Mouse (Mus musculus) erythroblast, embryonic 14.5 days (primary cell): ENCODE data around the gene Hmga1. TPM values are rescaled to one million over a fixed set of nuclear protein-coding genes. Genes with fewer than 3 reads are reported as not detected.

Experiments used
- H3K27me3 ChIP-seq: 2 replicates; pipeline ENCODE4 v1.6.1; 2012; ENCODE audit warnings: inconsistent platforms; ENCODE audit not compliant: control insufficient read depth
- H3K36me3 ChIP-seq: 2 replicates; pipeline ENCODE4 v1.6.1; 2012; ENCODE audit warnings: mild to moderate bottlenecking, inconsistent platforms; ENCODE audit not compliant: control insufficient read depth
- H3K4me1 ChIP-seq: 2 replicates; pipeline ENCODE4 v1.6.1; 2012; ENCODE audit warnings: inconsistent platforms; ENCODE audit not compliant: control insufficient read depth
- H3K4me3 ChIP-seq: replicated peaks from 2 replicates; pipeline ENCODE3; 2012; ENCODE audit warnings: moderate library complexity, mild to moderate bottlenecking, inconsistent platforms
- H3K9me3 ChIP-seq: 2 replicates; pipeline ENCODE4 v1.6.1; 2012; ENCODE audit warnings: low read length, inconsistent platforms, mixed read lengths; ENCODE audit not compliant: control insufficient read depth
- GATA1 ChIP-seq: IDR thresholded peaks from 2 replicates; pipeline ENCODE4 v1.6.1; 2012; ENCODE audit warnings: low read length, inconsistent platforms, mixed read lengths
- TAL1 ChIP-seq: IDR thresholded peaks from 3 replicates; pipeline ENCODE4 v1.6.1; 2012; ENCODE audit warnings: low read length, inconsistent platforms, mixed read lengths
- polyA plus RNA-seq: library from polyadenylated mRNA; stranded (reverse); fragments of >175 nt; gene quantifications from 2 replicates; pipeline ENCODE4 v1.2.3, GENCODE M21; 2012

Gene Hmga1
- polyA plus RNA-seq, 1 experiment, result 57.3 TPM

- peaks cover 64% of the 10 kb centered on the region for H3K36me3 ChIP-seq
- TF ChIP-seq TAL1, result no peak
- TF ChIP-seq GATA1, result no peak
- no peak overlapping the region for H3K4me3 ChIP-seq
- H3K4me1 ChIP-seq, result peaks cover 4% of the 10 kb centered on the region
- no peaks in the 10 kb centered on the region for H3K9me3 ChIP-seq
- H3K27me3 ChIP-seq, result no peaks in the 10 kb centered on the region
Observed at GRCm38 (mm10) chr17:27591826-27592564, 35.7 kb downstream of the Hmga1 start.

GRCm38 (mm10) chr17:27592565-27592910 is 36.2 kb downstream of the Hmga1 start:
- Histone ChIP-seq H3K9me3 (no peaks in the 10 kb centered on the region), H3K27me3 (no peaks in the 10 kb centered on the region), H3K36me3 (peaks cover 63% of the 10 kb centered on the region), H3K4me3 (no peak overlapping the region), H3K4me1 (peaks cover 4% of the 10 kb centered on the region)
- TF ChIP-seq GATA1, result no peak
- no peak for TF ChIP-seq TAL1

GRCm38 (mm10) chr17:27595659-27596375 is 39.5 kb downstream of the Hmga1 start:
- H3K9me3 ChIP-seq, result no peaks in the 10 kb centered on the region
- H3K4me3 ChIP-seq, result no peak overlapping the region
- TF ChIP-seq GATA1, result no peak
- TF ChIP-seq TAL1, result no peak
- peaks cover 47% of the 10 kb centered on the region for H3K36me3 ChIP-seq
- H3K27me3 ChIP-seq, result no peaks in the 10 kb centered on the region
- no peaks in the 10 kb centered on the region; the same call in 1 of the 2 replicates for H3K4me1 ChIP-seq

GRCm38 (mm10) chr17:27596376-27597190 is 40.3 kb downstream of the Hmga1 start:
- Histone ChIP-seq H3K9me3 (no peaks in the 10 kb centered on the region), H3K36me3 (peaks cover 42% of the 10 kb centered on the region)
- no peak for TF ChIP-seq GATA1
- TF ChIP-seq TAL1, result no peak

GRCm38 (mm10) chr17:27600286-27600685 is 44.0 kb downstream of the Hmga1 start:
- Histone ChIP-seq H3K4me3 (no peak overlapping the region), H3K9me3 (no peaks in the 10 kb centered on the region), H3K36me3 (peaks cover 19% of the 10 kb centered on the region), H3K27me3 (no peaks in the 10 kb centered on the region), H3K4me1 (peaks cover 26% of the 10 kb centered on the region)
- TF ChIP-seq GATA1 (no peak), TAL1 (no peak)

More at GRCm38 (mm10) chr17:27596376-27597190, 40.3 kb downstream of the Hmga1 start:
- H3K27me3 ChIP-seq, result no peaks in the 10 kb centered on the region
- H3K4me3 ChIP-seq, result no peak overlapping the region
- peaks cover 2% of the 10 kb centered on the region; the same call in 1 of the 2 replicates for H3K4me1 ChIP-seq

GRCm38 (mm10) chr17:27600869-27601268 is 44.6 kb downstream of the Hmga1 start:
- TF ChIP-seq TAL1 (no peak), GATA1 (no peak)
- Histone ChIP-seq H3K4me3 (no peak overlapping the region), H3K4me1 (peaks cover 27% of the 10 kb centered on the region), H3K27me3 (no peaks in the 10 kb centered on the region), H3K9me3 (no peaks in the 10 kb centered on the region), H3K36me3 (peaks cover 14% of the 10 kb centered on the region)

- no peaks in the 10 kb centered on the region for H3K27me3 ChIP-seq
- no peak overlapping the region for H3K4me3 ChIP-seq
- H3K9me3 ChIP-seq, result no peaks in the 10 kb centered on the region
- H3K4me1 ChIP-seq, result peaks cover 29% of the 10 kb centered on the region
- TF ChIP-seq TAL1 (no peak), GATA1 (no peak)
- H3K36me3 ChIP-seq, result peaks cover 2% of the 10 kb centered on the region
Observed at GRCm38 (mm10) chr17:27603036-27603435, 46.7 kb downstream of the Hmga1 start.

GRCm38 (mm10) chr17:27603522-27604234 is 47.4 kb downstream of the Hmga1 start:
- TF ChIP-seq TAL1 (no peak), GATA1 (no peak)
- Histone ChIP-seq H3K9me3 (no peaks in the 10 kb centered on the region), H3K36me3 (peaks cover 6% of the 10 kb centered on the region), H3K4me3 (no peak overlapping the region), H3K4me1 (peaks cover 29% of the 10 kb centered on the region), H3K27me3 (no peaks in the 10 kb centered on the region)
